Mouse (Mus musculus) adrenal gland, adult 2 months (tissue): ENCODE measurements around the gene Birc5. TPM values are rescaled to one million over a fixed set of nuclear protein-coding genes. Genes with fewer than 3 reads are reported as not detected.

Experiments
- DNase-seq: peaks from one replicate; pipeline ENCODE4 v3.0.0; 2021
- polyA plus RNA-seq: library from polyadenylated mRNA; depleted of rRNA; stranded (reverse); fragments of >200 nt; gene quantifications from 2 replicates; pipeline ENCODE4 v1.2.3, GENCODE M21; 2012
- total RNA-seq, 2 experiments: library from RNA; stranded (reverse); gene quantifications; 2 replicates each; pipeline ENCODE4 v1.2.3; 2021

The Birc5 gene
- total and polyA plus RNA-seq, 3 experiments: 1.1 to 2.8 (median 2.1) TPM

GRCm38 (mm10) chr11:117855360-117855759 lies 6.3 kb downstream of the Birc5 start:
- DNase-seq: no peak

- DNase-seq: no peak
These were observed 6.9 kb downstream of the Birc5 start for GRCm38 (mm10) chr11:117855975-117856374.

- no peak for DNase-seq
These were observed 8.4 kb downstream of the Birc5 start for GRCm38 (mm10) chr11:117857462-117857861.

DNA sequence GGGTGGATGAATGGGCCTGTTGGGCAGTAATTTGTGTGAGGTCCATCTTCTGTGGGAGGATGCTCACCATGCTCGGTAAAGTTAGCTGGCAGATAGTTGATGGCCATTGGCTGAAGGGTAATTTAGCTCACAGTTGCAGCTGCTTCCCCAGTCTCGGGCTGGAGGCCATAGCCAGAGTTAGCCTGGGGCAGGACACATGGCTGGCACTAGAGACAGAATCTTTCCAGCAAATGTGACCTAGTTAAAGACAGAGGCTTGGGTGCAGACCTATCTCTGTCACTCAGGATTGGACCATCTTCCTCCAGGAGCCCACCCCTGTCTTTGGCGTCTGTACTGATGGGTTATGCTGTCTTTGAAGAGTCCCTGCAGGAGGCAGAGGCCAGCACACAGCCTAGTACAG lies 9.3 kb downstream of the Birc5 start:
- DNase-seq: no peak

DNA sequence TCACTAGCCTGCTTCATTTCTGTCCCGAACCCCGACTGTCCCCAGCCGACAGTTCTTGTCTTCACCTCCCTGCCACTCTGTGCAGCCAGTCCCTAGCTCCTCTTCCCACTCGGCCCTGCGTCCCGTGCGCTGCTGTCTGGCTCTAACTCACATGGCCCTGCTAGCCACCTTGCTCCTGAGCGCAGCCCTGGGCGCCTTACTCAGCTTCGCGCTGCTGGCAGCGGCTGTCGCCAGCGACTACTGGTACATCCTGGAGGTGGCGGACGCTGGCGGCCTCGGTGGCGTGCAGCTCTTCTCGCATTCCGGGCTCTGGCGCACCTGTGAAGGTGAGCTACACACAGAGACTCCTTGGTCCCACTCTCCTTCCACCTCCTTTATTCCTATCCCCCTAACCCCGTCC lies 11.6 kb downstream of the Birc5 start, which contains the start of gene Tmem235:
Tmem235 (plus strand) TSS at position 152 of the 400 bp plus-strand sequence.
- DNase-seq: no peak

DNA sequence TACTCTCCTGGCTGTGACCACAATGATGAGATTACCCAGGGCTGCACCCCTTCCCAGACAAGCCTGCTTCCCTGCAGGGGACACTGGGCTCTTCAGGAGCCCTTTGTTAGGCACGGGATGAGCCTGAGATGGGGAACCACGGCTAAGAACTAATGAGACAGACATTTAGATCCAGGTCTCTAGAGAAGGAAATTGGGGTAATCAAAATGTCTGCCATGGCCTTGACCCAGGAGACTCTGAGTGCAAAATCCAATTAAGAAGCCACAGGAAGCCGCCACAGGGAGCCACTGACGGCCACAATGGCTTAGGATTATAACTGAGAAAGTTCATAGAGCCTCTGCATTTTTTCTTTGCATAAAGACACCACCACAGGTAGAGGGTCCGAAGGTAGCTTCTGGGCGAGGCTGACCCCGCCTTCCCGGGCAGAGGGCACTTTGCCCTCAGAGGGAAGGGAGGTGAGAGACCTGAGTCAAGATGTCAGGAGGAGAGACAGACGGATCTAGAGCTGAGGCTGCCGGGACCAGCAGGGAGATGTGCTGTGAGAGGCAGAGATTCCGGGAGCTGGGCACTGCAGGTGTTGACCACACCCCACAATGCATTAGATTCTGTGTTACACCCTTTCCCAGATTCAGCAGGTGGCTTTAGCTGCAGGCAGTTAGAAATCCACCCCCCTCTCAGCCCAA lies 14.3 kb downstream of the Birc5 start:
- no peak for DNase-seq

DNA sequence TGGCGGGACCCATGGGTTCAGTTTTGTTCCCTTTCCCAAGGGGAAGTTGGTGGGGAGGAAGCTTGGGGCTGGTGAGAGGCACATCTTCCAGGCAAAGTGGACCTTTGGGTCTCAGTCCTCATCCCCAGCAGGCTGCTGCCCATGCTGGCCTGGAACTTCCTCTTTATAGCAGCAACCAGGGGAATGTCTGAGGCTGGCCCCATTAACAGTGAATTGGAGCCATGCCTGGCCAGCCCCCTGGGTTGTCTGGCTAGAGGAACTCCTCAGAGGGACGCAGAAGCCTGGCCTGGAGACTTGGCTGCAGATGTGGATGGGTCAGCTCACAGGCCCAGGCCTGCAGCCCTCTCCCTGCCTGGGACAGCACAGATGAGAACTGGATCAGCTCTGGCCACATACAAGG lies 15.8 kb downstream of the Birc5 start:
- DNase-seq: no peak

DNA sequence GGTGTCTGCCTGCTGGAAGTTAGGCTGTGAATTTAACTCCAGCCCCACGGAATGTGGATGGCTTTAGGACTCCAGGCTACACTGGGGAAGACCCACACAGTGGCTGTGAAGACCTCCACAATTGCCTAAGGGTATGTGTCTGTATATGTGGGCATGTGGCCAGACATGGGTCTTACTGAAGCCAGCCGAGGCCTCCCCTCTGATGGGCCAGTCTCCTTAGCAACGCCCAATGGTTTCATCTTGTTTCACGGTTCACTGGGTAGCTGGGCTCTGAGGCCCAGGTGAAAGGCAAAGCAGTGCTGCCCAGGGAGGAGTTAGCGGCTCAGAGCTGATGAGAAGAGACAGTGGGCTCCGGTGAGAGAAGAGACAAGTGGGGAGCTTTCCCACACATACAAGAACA lies 16.9 kb downstream of the Birc5 start:
- no peak for DNase-seq

DNA sequence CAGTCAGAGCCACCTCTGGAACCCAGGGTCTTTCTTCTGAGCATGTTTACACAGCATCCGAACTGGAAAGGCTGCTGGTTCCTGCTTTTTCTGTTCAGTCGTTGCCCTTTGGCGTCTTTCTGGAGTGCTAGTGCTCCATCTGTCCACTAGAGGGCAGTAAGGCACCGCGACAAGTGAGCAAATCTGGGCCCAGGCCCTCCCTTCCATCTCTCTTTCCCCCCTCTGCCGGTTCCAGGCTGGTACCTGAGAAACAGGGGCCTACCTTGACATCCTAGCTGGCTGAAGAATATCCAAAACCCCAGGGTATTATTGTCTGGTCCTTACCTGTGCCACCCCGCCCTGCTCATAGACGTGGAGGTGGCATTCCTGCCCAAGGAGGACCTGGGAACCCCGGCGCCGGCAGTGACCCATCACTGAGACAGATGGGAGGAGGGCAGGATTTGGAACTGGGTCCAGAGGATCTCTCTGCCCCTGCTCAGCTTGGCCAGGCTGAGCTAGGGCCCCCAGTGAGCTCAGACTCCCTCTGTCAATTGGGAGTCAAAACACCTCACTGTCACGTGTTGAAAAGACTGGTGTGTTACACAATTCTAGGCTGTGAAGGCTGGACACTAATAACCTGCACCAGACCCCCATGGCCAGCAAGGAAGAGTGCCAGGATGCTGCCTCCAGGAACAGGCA lies 21.8 kb downstream of the Birc5 start:
- DNase-seq: peak; percentile 66

DNA sequence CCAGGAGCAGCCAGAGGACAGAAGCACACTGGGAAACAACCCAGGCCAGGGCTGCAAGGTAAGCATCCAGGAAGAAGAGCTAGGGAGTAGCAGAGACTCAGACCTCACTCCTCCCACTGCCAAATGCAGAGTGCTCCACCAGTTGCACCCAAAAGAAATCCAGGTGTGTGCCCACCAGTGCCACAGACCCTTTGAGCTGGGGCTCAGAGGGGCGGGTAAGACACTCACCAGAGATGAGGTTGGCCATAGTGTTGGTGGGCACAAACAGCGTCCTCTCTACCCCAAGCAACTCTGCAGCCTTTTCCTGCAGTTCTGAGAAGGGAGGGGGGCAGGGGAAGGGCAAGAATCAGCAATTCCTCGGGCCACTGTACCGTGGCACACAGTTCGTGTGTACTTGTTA lies 22.3 kb downstream of the Birc5 start:
- no peak for DNase-seq

DNA sequence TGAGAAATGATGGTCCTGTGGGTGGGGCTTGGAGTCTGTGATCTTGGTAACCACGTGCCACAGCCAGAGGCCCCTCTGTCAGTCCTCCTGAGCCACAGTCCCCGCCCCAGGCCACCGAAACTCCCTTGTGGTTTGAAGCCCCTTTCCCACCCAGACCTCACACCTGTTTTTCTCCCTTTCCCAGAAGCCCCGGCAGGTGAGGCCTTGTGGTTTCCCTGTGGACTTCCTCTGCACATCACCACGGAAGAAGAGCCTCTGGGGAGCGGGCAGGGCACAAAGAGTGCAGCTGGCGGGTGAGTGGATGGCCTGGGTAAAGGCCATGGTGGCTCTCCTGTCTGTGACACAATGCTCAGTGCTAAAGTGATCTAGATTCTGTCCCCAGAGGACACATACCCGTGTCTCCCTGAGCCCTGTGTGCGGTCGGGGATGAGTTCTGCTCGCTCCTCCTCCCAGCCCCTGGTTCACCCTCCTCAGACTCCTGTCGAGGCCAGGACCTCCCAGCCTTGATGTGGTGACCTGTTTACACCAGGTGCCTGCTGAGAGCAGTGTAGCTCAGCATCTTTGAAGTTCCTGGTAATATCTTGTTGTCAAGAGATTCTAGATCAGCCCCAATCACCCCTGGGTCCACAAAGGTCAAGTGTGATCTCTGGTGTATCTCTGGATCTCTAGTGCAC lies 23.0 kb downstream of the Birc5 start:
- no peak for DNase-seq

DNA sequence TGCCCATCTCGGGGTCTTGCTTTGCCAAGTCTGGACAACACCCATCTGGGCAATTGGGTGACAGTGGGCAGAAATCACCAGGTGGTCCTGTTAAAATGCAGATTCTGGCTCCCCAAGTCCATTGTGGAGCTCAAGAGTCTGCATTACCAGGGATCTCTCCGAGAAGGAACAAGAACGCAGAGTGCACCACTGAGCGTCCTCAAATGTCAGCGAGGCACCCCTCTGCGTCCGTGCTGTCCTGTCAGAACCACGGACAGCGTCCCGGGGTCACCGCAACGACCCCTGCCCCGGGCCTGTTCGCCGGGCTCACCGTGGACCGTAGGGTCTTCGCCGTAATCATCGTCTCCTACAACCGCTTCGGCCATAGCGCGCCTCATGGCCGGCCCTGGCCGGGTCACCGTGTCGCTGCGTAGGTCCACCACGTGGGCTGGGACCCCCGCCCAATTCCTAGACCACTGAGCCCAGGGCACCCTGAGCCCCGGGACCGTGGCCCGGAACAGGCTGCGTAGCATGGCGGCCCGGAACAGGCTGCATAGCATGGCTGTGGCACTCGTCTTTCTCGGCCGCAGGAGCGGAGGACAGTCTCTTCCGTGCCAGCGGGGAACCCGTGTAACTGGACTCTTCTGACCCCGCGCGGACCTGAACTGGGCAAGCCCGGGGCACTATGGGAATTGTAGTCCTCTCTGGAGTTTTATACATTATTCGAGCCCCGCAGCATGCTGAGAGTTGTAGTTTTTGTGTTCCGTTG lies 24.0 kb downstream of the Birc5 start, which contains the start of gene Tha1:
Tha1 (minus strand) TSS at position 621 of the 748 bp plus-strand sequence.
- DNase-seq: peak; percentile 89

DNA sequence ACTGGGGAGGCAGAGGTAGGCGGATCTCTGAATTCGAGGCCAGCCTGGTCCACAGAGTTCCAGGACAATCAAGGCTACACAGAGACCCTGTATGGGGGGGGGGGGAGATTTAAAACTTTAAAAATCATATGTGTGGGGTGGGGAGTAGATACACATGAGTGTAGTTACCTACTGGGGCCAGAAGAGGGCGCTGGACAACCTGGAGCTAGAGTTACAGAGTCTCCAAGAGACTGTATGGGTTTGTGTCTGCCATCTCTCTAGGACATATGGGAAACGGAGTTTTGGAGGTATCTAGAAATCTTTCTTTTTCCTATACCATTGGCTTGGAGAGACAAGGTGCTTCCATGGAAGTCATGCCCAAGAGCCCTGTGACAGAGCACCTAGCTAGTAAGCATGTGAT lies 25.4 kb downstream of the Birc5 start:
- DNase-seq: no peak

DNA sequence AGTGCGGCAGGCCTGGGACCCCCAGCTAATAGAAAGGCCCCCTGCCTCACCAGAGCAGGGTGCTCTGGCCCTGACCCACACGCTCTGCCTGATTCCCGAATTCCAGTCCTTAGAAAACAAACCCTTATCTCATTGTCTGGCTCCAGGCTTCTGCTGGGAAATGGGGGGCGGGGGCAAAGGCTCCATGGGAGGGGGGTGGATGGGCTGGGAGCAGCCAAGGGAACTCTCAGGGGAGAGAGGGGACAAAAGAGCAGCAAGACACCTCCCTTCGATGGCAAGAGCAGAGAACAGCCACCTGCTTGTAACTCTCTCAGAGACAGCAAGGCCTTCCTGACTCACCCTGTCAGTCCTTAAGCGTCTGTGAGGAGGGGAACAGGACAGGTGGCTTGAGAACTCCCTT lies 26.6 kb downstream of the Birc5 start:
- DNase-seq: no peak

GRCm38 (mm10) chr11:117877917-117878745 lies 29.1 kb downstream of the Birc5 start:
- DNase-seq: no peak

- DNase-seq: no peak
These were observed 29.8 kb downstream of the Birc5 start for GRCm38 (mm10) chr11:117878892-117879291.

GRCm38 (mm10) chr11:117879676-117880075 lies 30.6 kb downstream of the Birc5 start:
- DNase-seq: no peak

- DNase-seq: no peak
These were observed 31.4 kb downstream of the Birc5 start for GRCm38 (mm10) chr11:117880336-117880976.

DNA sequence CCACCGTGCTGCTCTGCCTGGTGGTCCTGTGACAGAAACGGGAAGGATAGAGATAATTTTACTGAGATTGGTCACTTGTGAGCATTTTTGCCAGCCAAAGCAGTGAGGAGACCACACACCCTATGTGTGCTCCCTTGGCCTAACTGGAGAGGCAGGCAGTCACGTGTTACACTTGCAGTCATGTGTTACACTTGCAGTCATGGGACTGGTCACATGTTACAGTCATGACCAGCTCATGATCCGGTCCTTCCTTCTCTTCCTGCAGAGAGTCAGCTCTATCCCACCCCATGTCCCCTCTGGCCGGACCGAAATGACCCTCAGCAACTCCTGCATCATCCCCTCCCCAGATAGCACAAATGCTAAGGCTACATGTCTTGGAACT lies 31.9 kb downstream of the Birc5 start:
- DNase-seq: no peak

GRCm38 (mm10) chr11:117881787-117882186 lies 32.7 kb downstream of the Birc5 start:
- DNase-seq: peak; percentile 57

DNA sequence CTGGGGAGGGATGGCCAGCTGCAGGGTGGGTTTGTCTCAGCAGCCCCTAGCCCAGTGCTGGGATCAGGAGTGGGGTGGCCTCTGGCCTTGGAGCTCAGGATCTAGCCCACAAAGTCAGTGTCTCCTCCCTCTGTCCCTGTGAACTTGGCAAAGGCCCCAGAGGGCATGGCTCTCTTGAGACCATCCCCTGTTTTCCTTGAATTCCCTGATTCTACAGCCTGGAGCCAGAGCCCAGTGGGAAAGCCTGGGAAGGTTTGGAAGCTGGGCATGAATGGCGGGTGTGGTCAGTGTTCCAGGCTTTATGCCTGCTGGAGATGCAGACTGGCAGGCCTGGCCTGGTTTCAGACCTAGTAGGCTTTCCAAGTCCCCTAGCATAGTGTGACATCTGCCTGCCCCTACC lies 33.2 kb downstream of the Birc5 start:
- peak; percentile 30 for DNase-seq
